Mouse (Mus musculus): ENCODE results near the gene Lum. TPM values are rescaled to one million over a fixed set of nuclear protein-coding genes. Genes with fewer than 3 reads are reported as not detected.

Gene Lum
- polyA plus RNA-seq, 1 experiment from 2014 or later: 41.7 TPM

DNA sequence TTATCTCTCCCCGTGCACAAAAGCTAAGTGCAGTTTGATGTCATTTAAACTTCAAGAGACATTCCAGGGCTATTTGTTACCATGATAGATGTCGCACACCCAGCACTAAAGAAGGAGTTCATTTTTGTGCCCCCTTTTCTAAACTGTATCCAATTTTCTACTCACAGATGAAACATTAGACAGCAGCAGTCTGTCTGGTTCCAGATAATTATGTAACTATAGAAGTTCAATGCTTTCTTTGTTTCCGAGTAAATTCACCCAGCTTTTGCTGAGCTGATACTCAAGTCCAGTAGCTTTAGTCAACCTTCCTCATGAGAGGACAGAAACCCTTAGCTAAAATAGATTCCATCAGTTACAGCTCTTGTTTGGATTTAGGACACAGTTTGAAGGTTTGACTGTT, 19.2 kb downstream of the Lum start:
- H3K27ac ChIP-seq (ENCODE audit: low read depth, low read length): no peak overlapping the region; the same call in 1 of the 2 replicates
- no peaks in the 10 kb centered on the region for H3K27me3 ChIP-seq (ENCODE audit: control insufficient read depth, insufficient read depth, low read length)
- no peak for ATAC-seq (ENCODE audit: low FRiP score, low TSS enrichment)
- H3K9me3 ChIP-seq (ENCODE audit: control insufficient read depth, low read length): no peaks in the 10 kb centered on the region
- no peaks in the 10 kb centered on the region for H3K36me3 ChIP-seq (ENCODE audit: control insufficient read depth, insufficient read depth, low read length)
- 51% methylated on average over 3 of the region's 3 CpGs for WGBS
- no peak overlapping the region for H3K9ac ChIP-seq (ENCODE audit: low read depth, low read length)
- no peak overlapping the region for H3K4me3 ChIP-seq (ENCODE audit: low read length)
- H3K4me1 ChIP-seq (ENCODE audit: control insufficient read depth, insufficient read depth, low read length): no peaks in the 10 kb centered on the region
- no peak overlapping the region for H3K4me2 ChIP-seq (replicated peaks; ENCODE audit: low read depth, low read length)

DNA sequence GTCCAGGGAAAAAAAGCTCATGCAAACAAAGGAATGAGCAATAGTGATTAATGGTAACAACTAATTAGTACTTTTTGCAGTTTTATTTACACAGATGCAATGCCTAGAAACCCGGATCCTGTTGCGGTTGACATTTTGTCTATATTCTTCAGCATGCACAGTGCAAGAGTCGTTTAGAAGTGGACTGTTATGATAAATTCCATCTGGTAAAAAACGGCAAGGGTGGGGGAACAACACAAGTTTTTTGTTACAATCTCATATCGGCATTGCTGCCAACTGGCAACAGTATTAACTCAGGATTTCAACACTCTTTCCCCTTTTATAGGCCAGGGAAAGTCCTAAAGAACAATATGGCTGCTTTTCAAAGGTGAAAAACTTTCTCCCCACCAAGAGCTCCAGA, 22.2 kb downstream of the Lum start:
- ATAC-seq (ENCODE audit: low FRiP score, low TSS enrichment): no peak
- Histone ChIP-seq H3K27ac (ENCODE audit: low read depth, low read length) (no peak overlapping the region), H3K36me3 (ENCODE audit: control insufficient read depth, insufficient read depth, low read length) (no peaks in the 10 kb centered on the region), H3K4me2 (replicated peaks; ENCODE audit: low read depth, low read length) (no peak overlapping the region), H3K9me3 (ENCODE audit: control insufficient read depth, low read length) (no peaks in the 10 kb centered on the region), H3K9ac (ENCODE audit: low read depth, low read length) (no peak overlapping the region), H3K27me3 (ENCODE audit: control insufficient read depth, insufficient read depth, low read length) (no peaks in the 10 kb centered on the region), H3K4me3 (ENCODE audit: low read length) (no peak overlapping the region), H3K4me1 (ENCODE audit: control insufficient read depth, insufficient read depth, low read length) (no peaks in the 10 kb centered on the region)
- 56% methylated on average over 5 of the region's 5 CpGs for WGBS

DNA sequence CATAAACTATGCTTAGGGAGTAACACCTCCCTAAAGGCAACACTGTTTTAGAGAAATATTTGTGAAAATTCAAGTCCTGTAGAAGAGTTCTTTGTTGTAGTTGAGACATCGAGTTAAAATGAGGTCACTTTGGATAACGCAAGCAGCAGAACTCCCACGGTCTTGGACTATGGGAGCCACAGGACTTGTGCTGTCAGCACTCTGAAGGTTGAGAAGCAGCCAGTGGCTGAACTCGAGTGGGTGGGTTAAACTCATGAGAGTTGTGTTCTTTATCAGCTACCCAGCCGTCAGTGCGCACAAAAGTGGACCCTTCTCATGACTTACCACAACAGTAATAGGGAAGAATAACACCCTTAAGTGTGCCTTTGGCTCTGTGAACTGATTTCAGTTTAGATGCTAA, 24.6 kb downstream of the Lum start:
- WGBS: 75% methylated on average over 6 of the region's 6 CpGs
- Histone ChIP-seq H3K9me3 (ENCODE audit: control insufficient read depth, low read length) (no peaks in the 10 kb centered on the region), H3K36me3 (ENCODE audit: control insufficient read depth, insufficient read depth, low read length) (no peaks in the 10 kb centered on the region), H3K4me1 (ENCODE audit: control insufficient read depth, insufficient read depth, low read length) (no peaks in the 10 kb centered on the region), H3K9ac (ENCODE audit: low read depth, low read length) (no peak overlapping the region), H3K4me3 (ENCODE audit: low read length) (no peak overlapping the region), H3K27ac (ENCODE audit: low read depth, low read length) (no peak overlapping the region), H3K27me3 (ENCODE audit: control insufficient read depth, insufficient read depth, low read length) (no peaks in the 10 kb centered on the region), H3K4me2 (replicated peaks; ENCODE audit: low read depth, low read length) (no peak overlapping the region)
- ATAC-seq (ENCODE audit: low FRiP score, low TSS enrichment): no peak

DNA sequence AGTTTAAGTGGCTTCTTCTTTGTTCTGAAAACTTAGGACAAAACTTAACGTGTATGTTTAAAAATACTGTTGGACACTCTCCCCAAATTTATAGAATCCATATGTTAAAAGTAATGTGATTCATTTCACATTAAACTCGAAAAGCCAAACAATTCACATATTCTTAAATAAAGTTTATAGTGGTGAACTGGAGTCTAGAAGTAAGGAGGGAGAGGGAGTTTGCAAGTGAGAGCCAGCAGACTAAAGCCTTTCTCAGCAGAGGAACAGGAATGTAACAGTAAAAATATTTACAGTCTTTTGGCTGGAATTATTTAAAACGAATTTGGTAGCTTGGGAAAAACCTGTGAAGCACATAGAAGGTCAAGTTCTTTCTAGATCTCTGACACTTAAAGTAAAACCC, 26.1 kb downstream of the Lum start:
- H3K4me3 ChIP-seq (ENCODE audit: low read length): no peak overlapping the region
- no peak overlapping the region for H3K9ac ChIP-seq (ENCODE audit: low read depth, low read length)
- H3K4me2 ChIP-seq (replicated peaks; ENCODE audit: low read depth, low read length): no peak overlapping the region
- no peaks in the 10 kb centered on the region for H3K27me3 ChIP-seq (ENCODE audit: control insufficient read depth, insufficient read depth, low read length)
- ATAC-seq (ENCODE audit: low FRiP score, low TSS enrichment): no peak
- no peak overlapping the region; the same call in 1 of the 2 replicates for H3K27ac ChIP-seq (ENCODE audit: low read depth, low read length)
- H3K36me3 ChIP-seq (ENCODE audit: control insufficient read depth, insufficient read depth, low read length): no peaks in the 10 kb centered on the region
- WGBS: 42% methylated on average over 3 of the region's 3 CpGs
- H3K4me1 ChIP-seq (ENCODE audit: control insufficient read depth, insufficient read depth, low read length): no peaks in the 10 kb centered on the region
- H3K9me3 ChIP-seq (ENCODE audit: control insufficient read depth, low read length): no peaks in the 10 kb centered on the region

DNA sequence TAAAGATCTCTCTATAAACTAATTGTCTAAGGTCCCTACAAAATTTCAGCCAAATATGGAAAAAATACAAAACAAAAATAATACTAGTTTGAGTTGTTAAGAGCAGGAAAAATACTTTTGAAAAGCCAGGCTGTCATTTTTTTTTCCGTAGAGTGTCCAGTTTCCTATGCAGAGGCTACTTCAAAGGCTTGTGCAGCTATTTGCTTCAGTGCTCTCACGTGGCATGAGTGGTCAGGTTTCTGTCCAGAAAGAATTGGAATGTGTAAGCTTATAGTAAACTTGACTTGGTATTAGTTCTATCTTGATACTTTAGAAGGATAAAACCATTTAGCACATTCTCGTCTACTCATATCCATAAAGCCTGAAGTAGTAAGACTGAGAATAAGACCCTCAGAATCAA, 26.8 kb downstream of the Lum start:
- 0 out of 2 replicates have a peak, but pooled peaks have one; percentile 57 for ATAC-seq (ENCODE audit: low FRiP score, low TSS enrichment)
- Histone ChIP-seq H3K27me3 (ENCODE audit: control insufficient read depth, insufficient read depth, low read length) (no peaks in the 10 kb centered on the region), H3K4me3 (ENCODE audit: low read length) (no peak overlapping the region), H3K4me2 (replicated peaks; ENCODE audit: low read depth, low read length) (no peak overlapping the region), H3K36me3 (ENCODE audit: control insufficient read depth, insufficient read depth, low read length) (no peaks in the 10 kb centered on the region), H3K4me1 (ENCODE audit: control insufficient read depth, insufficient read depth, low read length) (no peaks in the 10 kb centered on the region), H3K9ac (ENCODE audit: low read depth, low read length) (no peak overlapping the region), H3K9me3 (ENCODE audit: control insufficient read depth, low read length) (no peaks in the 10 kb centered on the region), H3K27ac (ENCODE audit: low read depth, low read length) (no peak overlapping the region)
- WGBS: 37% methylated on average over 3 of the region's 3 CpGs

DNA sequence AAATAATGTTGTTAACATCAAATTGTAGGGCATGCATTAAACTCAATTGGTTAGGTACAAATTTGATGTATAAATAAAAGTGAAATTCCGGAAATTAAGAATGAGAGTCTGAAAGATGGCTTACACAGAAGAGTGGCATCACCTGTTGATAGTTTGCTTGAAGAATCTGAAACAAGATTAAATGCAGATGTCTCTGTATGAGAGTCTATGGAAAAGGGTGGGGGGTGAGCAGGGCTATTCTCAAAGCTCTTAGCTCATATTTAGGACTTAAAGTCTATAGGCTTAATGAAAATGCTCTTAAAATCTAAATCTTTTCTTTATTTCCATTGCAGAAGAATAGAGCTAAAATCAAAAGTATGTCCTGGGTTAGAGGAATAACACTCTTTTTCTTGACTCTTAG, 30.8 kb downstream of the Lum start:
- Histone ChIP-seq H3K9me3 (ENCODE audit: control insufficient read depth, low read length) (no peaks in the 10 kb centered on the region), H3K9ac (ENCODE audit: low read depth, low read length) (no peak overlapping the region), H3K4me3 (ENCODE audit: low read length) (no peak overlapping the region), H3K4me1 (ENCODE audit: control insufficient read depth, insufficient read depth, low read length) (no peaks in the 10 kb centered on the region), H3K4me2 (replicated peaks; ENCODE audit: low read depth, low read length) (no peak overlapping the region), H3K27me3 (ENCODE audit: control insufficient read depth, insufficient read depth, low read length) (no peaks in the 10 kb centered on the region), H3K27ac (ENCODE audit: low read depth, low read length) (no peak overlapping the region), H3K36me3 (ENCODE audit: control insufficient read depth, insufficient read depth, low read length) (no peaks in the 10 kb centered on the region)
- ATAC-seq (ENCODE audit: low FRiP score, low TSS enrichment): no peak
- WGBS: 94% methylated on average over 1 of the region's 1 CpGs

DNA sequence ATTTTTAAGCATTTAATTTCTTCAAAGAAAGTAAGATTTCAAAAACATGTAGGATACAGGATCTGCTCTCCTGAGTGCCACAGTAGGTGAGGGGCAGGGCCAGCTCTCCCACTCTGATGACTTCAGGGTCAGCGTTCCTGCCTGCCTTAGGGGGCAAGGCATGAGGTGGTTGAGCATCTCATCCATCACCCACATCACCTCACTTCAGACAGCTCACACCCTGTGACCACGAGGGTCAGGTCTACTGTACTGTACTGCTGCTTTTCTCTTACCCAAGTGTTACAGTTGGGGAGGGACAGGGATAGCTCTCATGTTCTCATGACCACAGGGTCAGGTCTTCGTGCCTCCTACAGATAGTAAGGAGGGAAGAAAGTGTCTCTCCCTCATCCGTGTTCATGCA, 36.8 kb downstream of the Lum start:
- ATAC-seq (ENCODE audit: low FRiP score, low TSS enrichment): peak; percentile 35; the same call in 1 of the 2 replicates

DNA sequence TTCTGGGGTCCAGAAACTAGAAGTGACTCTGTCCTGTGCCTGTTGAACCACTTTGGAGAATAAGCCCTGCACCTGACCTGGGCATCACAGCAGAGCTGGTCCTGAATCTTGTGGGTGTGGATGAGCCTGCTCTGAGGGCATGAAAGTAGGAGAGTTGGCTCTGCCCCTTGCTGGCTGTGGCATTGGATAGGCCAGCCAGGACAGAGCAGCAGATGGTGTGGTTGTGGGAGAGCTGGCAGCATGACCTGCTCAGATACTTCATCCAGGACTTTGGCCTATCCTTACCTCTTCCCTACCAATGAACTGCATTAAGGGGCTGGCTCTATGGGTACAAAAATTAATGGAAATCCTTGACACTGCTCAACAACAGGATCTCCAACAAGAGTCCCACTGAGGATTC, 38.3 kb downstream of the Lum start:
- Histone ChIP-seq H3K36me3 (ENCODE audit: control insufficient read depth, insufficient read depth, low read length) (no peaks in the 10 kb centered on the region), H3K27ac (ENCODE audit: low read depth, low read length) (no peak overlapping the region), H3K4me3 (ENCODE audit: low read length) (no peak overlapping the region), H3K9ac (ENCODE audit: low read depth, low read length) (no peak overlapping the region), H3K27me3 (ENCODE audit: control insufficient read depth, insufficient read depth, low read length) (no peaks in the 10 kb centered on the region), H3K4me2 (replicated peaks; ENCODE audit: low read depth, low read length) (no peak overlapping the region), H3K9me3 (ENCODE audit: control insufficient read depth, low read length) (no peaks in the 10 kb centered on the region), H3K4me1 (ENCODE audit: control insufficient read depth, insufficient read depth, low read length) (no peaks in the 10 kb centered on the region)
- ATAC-seq (ENCODE audit: low FRiP score, low TSS enrichment): no peak

More for the DNA sequence above, 36.8 kb downstream of the Lum start:
- no peaks in the 10 kb centered on the region for H3K4me1 ChIP-seq (ENCODE audit: control insufficient read depth, insufficient read depth, low read length)
- no peak overlapping the region for H3K4me2 ChIP-seq (replicated peaks; ENCODE audit: low read depth, low read length)
- 41% methylated on average over 4 of the region's 4 CpGs for WGBS
- no peak overlapping the region for H3K9ac ChIP-seq (ENCODE audit: low read depth, low read length)
- no peaks in the 10 kb centered on the region for H3K9me3 ChIP-seq (ENCODE audit: control insufficient read depth, low read length)
- H3K36me3 ChIP-seq (ENCODE audit: control insufficient read depth, insufficient read depth, low read length): no peaks in the 10 kb centered on the region
- no peak overlapping the region for H3K4me3 ChIP-seq (ENCODE audit: low read length)
- no peak overlapping the region for H3K27ac ChIP-seq (ENCODE audit: low read depth, low read length)
- no peaks in the 10 kb centered on the region for H3K27me3 ChIP-seq (ENCODE audit: control insufficient read depth, insufficient read depth, low read length)

DNA sequence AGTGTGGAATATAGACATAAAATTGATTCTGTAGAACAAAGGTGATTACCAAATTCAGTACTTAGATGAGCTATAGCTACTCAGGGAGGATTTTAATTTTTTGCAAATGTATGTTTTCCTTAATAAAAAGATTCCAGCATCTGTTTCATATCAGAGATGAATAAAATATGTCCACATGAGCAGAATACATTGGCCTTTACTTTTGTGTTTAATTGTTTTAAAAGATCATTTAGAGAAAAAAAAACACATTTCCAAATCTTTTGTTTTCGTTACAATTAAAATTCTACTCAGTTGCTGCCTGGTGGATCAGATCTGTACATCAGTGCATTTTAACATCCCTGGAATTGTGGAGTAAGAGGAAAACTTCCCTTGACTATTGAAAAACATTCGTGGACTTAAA, 41.7 kb downstream of the Lum start, which contains the start of gene Kera:
TSS of gene Kera (plus strand) at position 301 of the 400 bp plus-strand sequence.
- 78% methylated on average over 2 of the region's 2 CpGs for WGBS
- Histone ChIP-seq H3K4me3 (ENCODE audit: low read length) (no peak within 1 kb of the TSS), H3K4me1 (ENCODE audit: control insufficient read depth, insufficient read depth, low read length) (no peaks in the 10 kb centered on the region), H3K36me3 (ENCODE audit: control insufficient read depth, insufficient read depth, low read length) (no peaks in the 10 kb centered on the region), H3K27me3 (ENCODE audit: control insufficient read depth, insufficient read depth, low read length) (no peaks in the 10 kb centered on the region), H3K9me3 (ENCODE audit: control insufficient read depth, low read length) (no peaks in the 10 kb centered on the region), H3K27ac (ENCODE audit: low read depth, low read length) (no peak within 1 kb of the TSS), H3K9ac (ENCODE audit: low read depth, low read length) (no peak within 1 kb of the TSS), H3K4me2 (replicated peaks; ENCODE audit: low read depth, low read length) (no peak within 1 kb of the TSS)
- ATAC-seq (ENCODE audit: low FRiP score, low TSS enrichment): no peak

Measured in kidney, embryonic 14.5 days (tissue).